Mouse (Mus musculus): ENCODE data around the gene Sh3yl1. TPM values are rescaled to one million over a fixed set of nuclear protein-coding genes. Genes with fewer than 3 reads are reported as not detected.

Gene Sh3yl1
- total RNA-seq, 2 experiments from 2014 or later, result 37.5 to 42.5 TPM

DNA sequence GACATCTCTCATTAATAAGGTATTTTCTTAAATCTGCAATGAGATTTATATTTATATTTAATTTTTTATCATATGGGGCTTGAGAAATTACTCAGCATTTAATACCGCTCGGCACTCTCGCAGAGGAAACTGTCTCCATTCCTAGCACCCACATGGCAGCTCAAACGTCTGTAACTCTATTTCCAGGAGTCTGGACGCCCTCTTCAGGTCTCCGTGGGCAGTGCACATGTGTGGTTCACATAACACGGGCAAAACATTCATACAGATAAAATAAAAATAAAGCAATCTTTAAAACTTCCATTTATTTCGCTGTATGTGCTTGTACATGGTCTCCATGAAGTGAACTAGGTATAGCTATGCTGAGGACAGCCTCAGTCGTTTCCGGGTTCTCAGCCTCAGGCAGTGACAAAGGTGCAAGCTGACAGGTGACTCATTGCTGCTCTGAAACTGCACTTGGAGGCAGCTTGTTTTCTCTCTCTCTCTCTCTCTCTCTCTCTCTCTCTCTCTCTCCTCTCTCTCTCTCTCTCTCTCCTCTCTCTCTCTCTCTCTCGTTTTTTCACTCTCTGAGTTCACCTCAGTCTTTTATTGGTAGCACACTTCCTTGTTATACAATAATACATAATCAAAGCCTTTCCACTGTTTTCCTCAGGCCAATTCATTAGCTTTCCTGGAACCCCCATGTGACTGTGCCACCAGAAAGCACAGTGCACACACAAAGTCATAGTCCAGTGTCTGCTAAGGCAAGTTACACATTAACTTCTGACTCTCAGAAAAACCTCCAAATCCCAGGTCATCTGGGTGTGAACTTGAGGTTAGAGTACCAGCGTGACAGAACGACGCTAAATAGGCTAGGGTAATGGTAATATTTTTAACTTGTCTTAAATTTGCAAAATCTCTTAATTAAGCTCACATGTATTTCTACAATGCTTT lies 31.9 kb downstream of the Sh3yl1 start:
- no peak for DNase-seq
- intact Hi-C loops (cut with DNase I), result no loop called here

DNA sequence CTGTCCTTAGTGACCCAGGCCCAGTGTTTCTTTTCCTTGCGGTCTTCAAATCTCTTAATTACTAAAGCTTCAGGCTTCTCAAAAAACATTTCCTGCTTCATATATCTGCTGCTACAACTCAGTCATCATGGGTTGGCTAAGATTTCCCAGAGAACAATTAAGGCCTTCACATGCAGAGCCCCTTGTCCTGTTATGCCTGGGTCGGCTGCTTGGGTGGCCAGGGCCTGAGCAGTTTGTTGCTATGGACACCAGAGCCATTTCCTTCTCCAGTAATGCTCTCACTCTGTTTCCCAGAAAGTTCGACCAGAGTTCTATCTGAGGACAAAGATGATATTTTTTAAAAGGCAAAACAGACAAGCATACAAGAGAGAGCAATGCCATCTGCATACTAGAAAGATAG lies 32.7 kb downstream of the Sh3yl1 start:
- intact Hi-C loops (cut with DNase I), result no loop called here
- DNase-seq, result no peak

DNA sequence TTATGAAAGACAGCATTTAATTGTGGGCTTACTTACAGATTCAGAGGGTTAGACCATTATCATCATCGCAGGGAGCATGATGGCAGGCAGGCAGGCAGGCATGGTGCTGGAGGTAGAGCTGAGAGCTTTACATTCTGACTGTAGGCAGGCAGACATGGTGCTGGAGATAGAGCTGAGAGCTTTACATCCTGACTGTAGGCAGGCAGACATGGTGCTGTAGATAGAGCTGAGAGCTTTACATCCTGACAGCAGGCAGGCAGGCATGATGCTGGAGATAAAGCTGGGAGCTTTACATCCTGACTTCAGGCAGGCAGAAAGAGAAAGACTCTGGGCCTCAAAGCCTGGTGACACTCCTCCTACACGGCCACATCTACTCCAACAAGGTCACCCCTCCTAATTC lies 59.2 kb downstream of the Sh3yl1 start:
- intact Hi-C loops (cut with DNase I), result no loop called here
- DNase-seq, result no peak

DNA sequence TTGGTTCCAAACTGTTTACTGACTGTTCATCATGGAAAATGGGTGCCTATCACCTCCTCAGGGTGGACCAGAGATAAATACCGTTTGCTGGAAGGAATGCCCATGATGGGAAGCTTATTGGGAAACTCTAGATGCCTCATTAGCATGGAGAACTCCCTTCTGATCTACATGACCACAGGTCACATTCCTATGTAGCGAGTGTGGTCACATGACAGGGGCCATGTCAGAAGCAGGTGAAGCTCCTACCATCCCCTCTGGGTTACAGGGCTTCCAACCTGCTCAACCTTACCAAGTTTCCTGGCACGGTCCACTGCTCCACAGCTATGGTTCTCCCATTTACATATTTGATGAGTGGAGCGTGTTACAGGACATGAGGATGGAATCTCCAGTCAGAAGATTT lies 92.3 kb downstream of the Sh3yl1 start:
- no peak for DNase-seq
- intact Hi-C loops (cut with DNase I), result no loop called here

DNA sequence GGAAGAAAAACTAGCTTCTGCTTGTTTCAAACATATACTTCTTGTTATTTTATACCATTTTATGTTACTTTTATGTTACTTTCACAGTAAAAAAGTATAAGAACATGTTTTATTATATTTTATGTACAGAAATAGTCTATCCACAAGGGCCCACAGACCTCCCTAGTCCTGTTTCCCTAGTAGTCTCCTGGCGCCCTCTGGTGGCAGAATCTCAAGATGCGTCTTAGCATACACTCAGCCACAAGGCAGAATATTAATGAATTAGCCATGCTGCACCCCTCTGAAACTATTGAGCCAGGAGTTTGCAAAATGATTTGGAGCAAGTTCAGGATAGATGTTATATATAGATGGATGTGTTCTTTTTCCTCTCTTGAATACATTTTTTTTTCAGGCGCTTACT lies 93.5 kb downstream of the Sh3yl1 start:
- intact Hi-C loops (cut with DNase I), result loop anchor here (5.0 kb wide), 1 partner anchor 408 kb away; no protein-coding TSS in a partner anchor
- DNase-seq, result peak; percentile 87

DNA sequence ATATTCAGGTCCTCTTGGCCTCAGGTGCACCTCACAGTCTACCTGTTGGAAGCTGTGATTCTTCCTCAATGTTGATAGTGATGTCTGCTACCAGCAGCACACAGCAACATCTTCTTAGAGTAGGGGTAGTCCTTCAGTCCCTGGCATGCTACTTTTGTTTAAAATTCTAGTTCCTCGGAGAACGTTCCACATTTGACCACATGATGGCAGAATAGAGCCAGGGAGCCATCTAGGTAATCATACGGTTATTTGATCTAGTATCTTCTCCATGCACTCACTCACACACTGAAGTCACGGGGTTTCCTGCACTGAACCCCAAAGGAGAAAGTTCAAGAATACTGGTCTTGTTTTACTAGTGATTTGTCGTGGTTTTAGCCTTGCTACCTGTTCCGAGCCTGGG lies 96.7 kb downstream of the Sh3yl1 start:
- intact Hi-C loops (cut with DNase I), result loop anchor here (5.0 kb wide), 1 partner anchor 411 kb away; no protein-coding TSS in a partner anchor
- DNase-seq, result peak; percentile 11

Other genes with a start within 250 kb of the Sh3yl1 start
- 1 to 10 TPM; 1.9 to 2.0 TPM for gene Alkal2, start 27.3 kb upstream of the Sh3yl1 start, total RNA-seq (2021)
- 10 to 100 TPM; 50.6 to 52.4 TPM for gene Acp1, start 79 bp upstream of the Sh3yl1 start, total RNA-seq (2021)
- gene Fam110c, start 162.2 kb downstream of the Sh3yl1 start, total RNA-seq (2021), result not detected